Mouse (Mus musculus) forebrain, embryonic 10.5 days (tissue): ENCODE data around the gene Trpm4. TPM values are rescaled to one million over a fixed set of nuclear protein-coding genes. Genes with fewer than 3 reads are reported as not detected.

Source experiments
- DNase-seq: peaks from one replicate; pipeline ENCODE4 v3.0.0-alpha.2; 2017; ENCODE audit warnings: low spot score; ENCODE audit errors: extremely low spot score
- H3K27ac ChIP-seq: fragments of 300-500 bp; sonication (generic); 2 replicates; pipeline ENCODE4 v1.5.1; 2016; ENCODE audit warnings: mild to moderate bottlenecking
- H3K27me3 ChIP-seq: fragments of 300-500 bp; sonication (generic); 2 replicates; pipeline ENCODE4 v1.6.1; 2016; ENCODE audit warnings: mild to moderate bottlenecking; ENCODE audit not compliant: poor library complexity, severe bottlenecking
- H3K36me3 ChIP-seq: fragments of 300-500 bp; sonication (generic); replicated peaks from 2 replicates; pipeline ENCODE4 v1.6.1; 2016; ENCODE audit warnings: mild to moderate bottlenecking, moderate library complexity
- H3K4me1 ChIP-seq: fragments of 300-500 bp; sonication (generic); 2 replicates; pipeline ENCODE4 v1.6.1; 2016
- H3K4me3 ChIP-seq: fragments of 300-500 bp; sonication (generic); 2 replicates; pipeline ENCODE4 v1.5.1; 2016; ENCODE audit warnings: mild to moderate bottlenecking, moderate library complexity
- H3K9me3 ChIP-seq: fragments of 300-500 bp; sonication (generic); 2 replicates; pipeline ENCODE4 v1.6.1; 2016; ENCODE audit warnings: mild to moderate bottlenecking, moderate library complexity
- WGBS: fragments of 180-500 bp; shearing (Covaris S2); methylation state at CpG from one replicate; pipeline ENCODE4 v1.1.7; 2016; 5-methylcytosine and 5-hydroxymethylcytosine counted together
- polyA plus RNA-seq: library from polyadenylated mRNA; unstranded; fragments of >200 nt; fragmentation: Nextera tagmentation; extraction: Ambion mirVana; gene quantifications from 2 replicates; pipeline ENCODE4 v1.2.1, GENCODE M21; 2016

The Trpm4 gene
- polyA plus RNA-seq, 1 experiment from 2014 or later, result 8.9 TPM

DNA sequence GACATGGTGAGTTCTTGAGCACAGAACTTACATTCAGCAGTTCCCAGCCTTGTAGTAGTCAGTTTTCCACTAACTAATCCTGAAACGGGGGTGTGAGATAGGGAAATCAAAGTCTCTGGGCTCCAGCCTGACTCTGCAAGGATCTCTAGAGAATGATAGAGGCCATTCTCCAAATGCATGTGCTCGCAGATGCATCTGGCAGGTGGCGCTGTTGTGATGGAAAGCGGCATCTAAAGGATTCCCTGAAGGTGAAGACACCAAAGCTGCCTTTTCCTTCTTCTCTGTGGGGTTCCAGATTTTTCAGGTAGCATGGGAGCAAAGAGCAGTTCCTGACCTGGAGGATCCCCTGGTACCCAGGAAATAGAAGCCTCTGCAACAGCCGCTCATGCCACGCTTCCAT is 33.3 kb downstream of the Trpm4 start:
- H3K36me3 ChIP-seq, result no peaks in the 10 kb centered on the region
- 18% methylated on average over 6 of the region's 6 CpGs for WGBS
- DNase-seq, result peak; percentile 37

DNA sequence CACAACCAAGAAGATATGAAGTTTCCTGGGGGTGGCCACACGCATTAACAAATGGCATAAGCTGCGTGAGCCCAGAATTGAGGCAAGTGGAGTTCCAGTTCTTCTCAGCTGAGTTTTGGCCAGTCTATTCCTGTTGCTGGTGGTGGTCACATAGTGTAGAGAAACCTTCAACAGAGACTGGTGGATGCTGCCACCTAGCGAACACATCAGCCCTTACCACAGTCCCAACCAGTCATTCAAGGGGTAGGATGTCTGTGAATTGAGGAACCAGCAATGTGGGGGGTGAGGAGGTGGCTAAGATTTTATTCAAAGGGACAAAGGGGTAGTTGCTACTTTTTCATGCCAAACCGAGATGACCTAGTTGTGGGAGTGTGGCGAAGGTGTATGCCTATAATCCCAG is 33.8 kb downstream of the Trpm4 start:
- H3K27ac ChIP-seq, result no peak overlapping the region
- H3K27me3 ChIP-seq, result peaks cover 14% of the 10 kb centered on the region
- 14% methylated on average over 5 of the region's 5 CpGs for WGBS
- peak; percentile 58 for DNase-seq
- no peak overlapping the region for H3K4me3 ChIP-seq
- H3K36me3 ChIP-seq, result no peaks in the 10 kb centered on the region
- peaks cover 10% of the 10 kb centered on the region for H3K4me1 ChIP-seq
- H3K9me3 ChIP-seq, result no peaks in the 10 kb centered on the region

More for the DNA sequence above, 33.3 kb downstream of the Trpm4 start:
- Histone ChIP-seq H3K4me3 (no peak overlapping the region), H3K9me3 (no peaks in the 10 kb centered on the region), H3K27ac (no peak overlapping the region), H3K4me1 (peaks cover 16% of the 10 kb centered on the region), H3K27me3 (peaks cover 15% of the 10 kb centered on the region)

DNA sequence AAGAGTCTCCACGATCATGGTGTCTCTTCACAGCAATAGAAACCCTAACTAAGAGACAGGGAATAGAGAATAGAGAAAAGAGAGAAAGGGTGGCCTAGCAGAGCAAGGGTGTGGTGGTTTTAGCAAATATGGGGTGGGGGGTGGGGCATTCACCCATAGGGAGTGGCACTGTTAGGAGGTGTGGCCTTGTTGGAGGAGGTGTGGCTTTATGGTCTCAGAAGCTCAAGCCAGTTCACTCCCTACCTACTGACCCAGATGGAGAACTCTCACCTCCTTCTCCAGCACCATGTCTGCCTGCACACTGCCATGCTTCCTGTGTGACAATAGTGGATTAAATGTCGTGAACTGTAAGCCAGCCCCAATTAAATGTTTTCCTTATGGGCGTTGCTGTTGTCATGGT is 36.0 kb downstream of the Trpm4 start:
- no peaks in the 10 kb centered on the region for H3K36me3 ChIP-seq
- H3K9me3 ChIP-seq, result no peaks in the 10 kb centered on the region
- H3K27me3 ChIP-seq, result no peaks in the 10 kb centered on the region
- WGBS, result 73% methylated on average over 3 of the region's 3 CpGs
- DNase-seq, result no peak
- H3K27ac ChIP-seq, result no peak overlapping the region
- no peak overlapping the region for H3K4me3 ChIP-seq
- peaks cover 5% of the 10 kb centered on the region for H3K4me1 ChIP-seq

DNA sequence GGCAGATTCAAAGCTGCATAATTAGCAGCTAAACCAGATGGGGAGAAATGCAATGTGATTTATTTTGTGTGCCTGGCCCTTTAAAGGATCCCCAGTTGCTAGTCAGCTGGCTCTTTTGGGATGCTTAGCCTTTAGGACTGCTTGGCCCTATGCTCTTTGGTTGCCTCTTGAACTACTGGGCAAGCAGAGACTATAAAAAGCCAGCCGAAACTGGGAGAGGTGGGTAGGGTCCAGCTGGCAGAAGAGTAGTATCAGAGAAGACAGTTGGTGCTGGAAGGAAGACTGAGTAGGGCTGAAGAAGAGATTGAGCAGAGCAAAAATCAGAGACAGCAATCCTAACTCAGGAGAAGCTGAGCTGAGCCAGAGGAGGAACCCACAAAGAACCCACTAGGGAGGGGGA is 37.0 kb downstream of the Trpm4 start:
- H3K9me3 ChIP-seq, result no peaks in the 10 kb centered on the region
- peaks cover 5% of the 10 kb centered on the region for H3K4me1 ChIP-seq
- no peak for DNase-seq
- no peaks in the 10 kb centered on the region for H3K27me3 ChIP-seq
- H3K36me3 ChIP-seq, result no peaks in the 10 kb centered on the region
- no peak overlapping the region for H3K4me3 ChIP-seq
- WGBS, result 81% methylated on average over 1 of the region's 1 CpGs
- no peak overlapping the region for H3K27ac ChIP-seq

DNA sequence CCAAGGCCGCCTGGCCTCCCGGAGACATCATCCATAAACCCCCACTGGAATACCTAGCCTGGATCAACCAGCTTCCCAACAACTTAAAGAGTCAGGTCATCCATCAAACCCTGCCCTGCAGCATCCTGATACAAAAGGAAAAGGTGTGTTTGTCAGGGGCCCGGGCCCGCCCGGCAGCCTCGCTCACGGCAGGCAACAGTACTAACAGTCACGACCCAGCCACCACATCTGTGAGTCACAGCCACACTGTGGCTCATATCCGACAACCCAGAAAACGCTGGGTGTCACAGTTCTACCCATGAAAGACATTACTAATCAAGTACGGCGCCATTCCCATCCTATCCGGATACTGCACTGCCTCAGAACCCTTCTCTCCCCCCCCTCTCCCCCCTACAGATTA is 47.1 kb downstream of the Trpm4 start:
- no peaks in the 10 kb centered on the region for H3K36me3 ChIP-seq
- no peaks in the 10 kb centered on the region for H3K9me3 ChIP-seq
- H3K27ac ChIP-seq, result no peak overlapping the region
- DNase-seq, result no peak
- H3K4me3 ChIP-seq, result no peak overlapping the region
- WGBS, result 89% methylated on average over 13 of the region's 13 CpGs
- H3K4me1 ChIP-seq, result no peaks in the 10 kb centered on the region
- no peaks in the 10 kb centered on the region for H3K27me3 ChIP-seq

DNA sequence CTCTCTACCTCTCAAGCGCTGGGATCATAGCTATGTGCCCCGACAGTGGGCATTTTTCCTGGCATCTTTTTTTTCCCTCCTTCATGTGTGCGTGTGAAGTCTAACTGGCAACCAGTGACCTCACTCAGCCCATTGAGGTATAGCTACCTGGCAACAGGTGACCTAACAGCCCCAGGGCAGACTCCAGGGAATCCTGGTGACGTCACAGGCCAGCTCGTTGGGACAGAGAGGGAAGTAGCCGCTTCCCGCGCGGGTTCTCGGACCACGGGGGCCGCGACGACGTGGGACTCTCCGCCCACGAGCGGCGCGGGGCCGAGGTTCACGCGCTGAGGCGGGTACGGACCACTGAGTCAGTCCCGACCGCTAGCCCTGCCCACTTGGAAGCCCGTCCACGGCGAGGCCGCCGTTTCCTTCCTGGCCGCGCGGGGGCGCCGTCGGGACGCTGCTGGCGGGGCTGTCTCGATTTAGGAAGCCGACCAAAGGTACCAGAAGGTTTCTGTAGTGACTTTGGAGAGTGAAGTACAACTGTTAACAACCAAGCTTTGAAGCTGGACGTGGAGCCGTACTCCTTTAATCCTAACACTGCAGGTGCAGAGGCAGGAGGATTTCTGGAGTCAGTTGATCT is 56.3 kb downstream of the Trpm4 start, which contains the start of gene Slc6a21:
Gene Slc6a21, plus strand, starts transcription at position 378 of the 625 bp plus-strand sequence.
- Histone ChIP-seq H3K27me3 (peaks cover 29% of the 10 kb centered on the region; the same call in 1 of the 2 replicates), H3K36me3 (no peaks in the 10 kb centered on the region), H3K4me1 (peaks cover 17% of the 10 kb centered on the region), H3K27ac (peak within 1 kb of the TSS; percentile 53; the same call in 1 of the 2 replicates), H3K9me3 (no peaks in the 10 kb centered on the region), H3K4me3 (peak within 1 kb of the TSS; percentile 56)
- 7% methylated on average over 44 of the region's 44 CpGs for WGBS
- peak; percentile 72 for DNase-seq

DNA sequence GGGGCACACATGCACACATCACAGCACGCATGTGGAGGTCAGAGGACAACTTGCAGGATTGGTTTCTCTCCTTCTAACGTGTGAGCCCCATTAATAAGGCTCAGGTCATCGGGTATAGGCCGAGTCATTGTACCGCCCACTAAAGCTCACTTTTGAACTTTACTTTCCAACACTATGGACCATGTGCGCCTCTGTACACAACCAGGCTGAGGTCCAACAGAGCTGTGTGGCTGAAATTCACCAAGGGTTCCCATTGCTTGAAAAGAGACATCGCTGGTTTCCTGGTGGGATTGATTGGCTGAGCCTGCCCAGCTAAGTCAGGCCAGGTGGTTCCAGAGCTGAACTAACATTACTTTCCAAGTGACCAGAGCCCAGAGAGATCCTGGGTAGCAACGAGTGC is 59.9 kb downstream of the Trpm4 start:
- no peak for DNase-seq
- no peaks in the 10 kb centered on the region for H3K9me3 ChIP-seq
- peaks cover 19% of the 10 kb centered on the region for H3K4me1 ChIP-seq
- peaks cover 30% of the 10 kb centered on the region for H3K27me3 ChIP-seq
- H3K4me3 ChIP-seq, result no peak overlapping the region
- 90% methylated on average over 8 of the region's 8 CpGs for WGBS
- H3K27ac ChIP-seq, result peak overlapping the region; percentile 26; the same call in 1 of the 2 replicates
- no peaks in the 10 kb centered on the region for H3K36me3 ChIP-seq

DNA sequence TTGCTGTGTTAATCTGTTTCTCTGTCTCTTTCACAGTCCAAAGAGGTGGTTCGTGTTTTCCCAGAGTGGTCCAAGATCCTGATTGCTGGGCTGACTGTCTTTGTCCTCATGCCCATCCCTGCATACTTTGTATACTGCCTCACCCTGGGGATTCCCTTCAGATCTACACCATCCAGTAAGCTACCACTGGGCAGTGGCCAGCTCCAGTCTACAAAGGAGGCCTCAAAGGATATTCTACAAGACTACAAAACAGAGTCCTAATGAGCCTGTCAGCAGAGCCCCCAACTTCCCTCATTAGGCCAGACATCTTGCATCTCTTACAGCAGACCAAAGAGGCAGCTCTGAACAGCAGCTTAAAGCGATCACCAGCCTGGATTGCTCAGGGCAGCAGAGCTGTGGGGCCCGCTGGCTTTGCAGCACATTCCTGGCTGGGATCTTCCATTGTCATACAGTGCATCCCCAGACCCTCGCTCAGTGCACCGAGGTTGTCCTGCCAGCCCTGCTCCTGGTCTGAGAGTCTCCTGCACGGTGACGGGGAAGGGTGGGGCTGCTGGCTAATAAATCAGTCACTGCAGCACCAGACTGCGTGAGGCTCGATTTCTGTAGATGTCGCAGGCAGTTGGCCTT is 60.7 kb downstream of the Trpm4 start:
- peaks cover 32% of the 10 kb centered on the region for H3K27me3 ChIP-seq
- no peaks in the 10 kb centered on the region for H3K9me3 ChIP-seq
- no peak for DNase-seq
- H3K4me1 ChIP-seq, result peaks cover 23% of the 10 kb centered on the region
- H3K27ac ChIP-seq, result peak overlapping the region; percentile 26
- 60% methylated on average over 10 of the region's 10 CpGs for WGBS
- no peaks in the 10 kb centered on the region for H3K36me3 ChIP-seq
- peak overlapping the region; percentile 3; the same call in 1 of the 2 replicates for H3K4me3 ChIP-seq

DNA sequence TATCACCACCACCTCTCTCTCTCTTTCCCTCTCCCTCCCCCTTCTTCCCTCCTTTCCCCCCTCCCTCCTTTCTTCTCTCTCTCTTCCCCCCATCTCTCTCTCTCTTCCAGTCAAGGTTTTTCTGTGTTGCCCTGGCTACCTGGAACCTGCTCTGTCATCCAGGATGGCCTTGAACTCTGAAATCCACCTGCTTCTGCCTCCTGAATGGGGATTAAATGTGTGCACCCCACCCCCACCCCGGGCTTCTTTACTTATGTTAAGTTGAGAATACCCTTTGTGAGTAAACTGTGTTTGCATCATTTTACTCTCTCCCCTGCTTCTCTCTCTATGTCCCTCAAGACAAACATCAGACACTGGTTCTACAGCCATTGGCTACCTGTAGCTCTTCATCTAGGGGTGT is 68.1 kb downstream of the Trpm4 start:
- Histone ChIP-seq H3K27me3 (peaks cover 23% of the 10 kb centered on the region; the same call in 1 of the 2 replicates), H3K27ac (no peak overlapping the region), H3K36me3 (no peaks in the 10 kb centered on the region), H3K9me3 (no peaks in the 10 kb centered on the region), H3K4me3 (no peak overlapping the region), H3K4me1 (peaks cover 7% of the 10 kb centered on the region)
- 77% methylated on average over 1 of the region's 1 CpGs for WGBS
- no peak for DNase-seq

DNA sequence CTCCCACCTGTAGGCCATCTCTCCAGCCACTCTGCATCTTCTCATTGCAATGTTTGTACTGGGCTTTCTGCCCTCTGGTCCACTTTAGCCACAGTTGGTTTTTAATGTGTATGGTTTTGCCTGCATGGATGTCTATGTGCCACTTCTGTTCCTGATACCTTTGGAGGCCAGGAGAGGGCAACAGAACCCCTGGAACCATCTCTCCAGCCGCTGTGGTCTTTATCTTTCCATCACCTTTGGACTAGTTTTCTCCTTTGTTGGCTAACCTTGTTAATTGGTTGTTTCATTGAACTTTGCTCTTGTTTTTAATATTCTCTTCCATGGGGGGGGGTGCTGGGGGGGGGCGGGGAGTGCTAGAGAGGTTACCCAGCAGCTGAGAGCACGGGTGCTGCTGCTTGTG is 69.2 kb downstream of the Trpm4 start:
- no peak for DNase-seq
- WGBS, result 79% methylated on average over 3 of the region's 3 CpGs
- Histone ChIP-seq H3K27me3 (peaks cover 30% of the 10 kb centered on the region), H3K4me1 (peaks cover 7% of the 10 kb centered on the region), H3K36me3 (no peaks in the 10 kb centered on the region), H3K27ac (no peak overlapping the region), H3K4me3 (no peak overlapping the region), H3K9me3 (no peaks in the 10 kb centered on the region)

DNA sequence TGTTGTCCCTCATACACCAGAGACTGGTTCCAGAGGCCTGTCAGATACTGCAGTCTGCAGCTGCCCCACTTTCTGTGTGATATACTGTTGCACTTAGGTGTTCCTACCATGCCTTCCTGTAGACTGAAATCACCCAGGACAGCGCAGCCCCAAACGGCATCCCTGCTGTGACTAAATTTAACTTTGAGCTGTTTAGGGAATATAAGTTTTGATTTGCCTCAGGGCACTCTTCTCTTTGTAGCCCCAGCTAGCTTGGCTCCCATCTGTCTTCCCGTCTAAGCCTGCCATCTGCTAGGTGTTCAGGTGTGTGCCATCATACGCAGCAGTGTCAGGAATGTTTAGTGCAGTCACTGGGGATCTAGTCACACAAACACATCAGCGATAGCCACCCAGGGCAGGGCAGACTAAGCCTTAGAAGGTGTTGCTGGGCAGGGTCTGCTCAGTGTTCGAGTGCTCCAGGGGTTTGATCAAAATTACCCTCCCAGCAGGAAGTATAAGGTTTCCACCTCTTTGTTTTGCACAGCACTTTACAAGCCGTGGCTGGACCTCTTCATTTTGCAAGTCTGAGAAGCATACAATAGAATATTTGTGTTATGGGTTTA is 70.5 kb downstream of the Trpm4 start:
- WGBS, result 79% methylated on average over 7 of the region's 7 CpGs
- Histone ChIP-seq H3K27me3 (peaks cover 21% of the 10 kb centered on the region), H3K9me3 (no peaks in the 10 kb centered on the region), H3K27ac (no peak overlapping the region), H3K4me1 (peaks cover 6% of the 10 kb centered on the region), H3K36me3 (no peaks in the 10 kb centered on the region), H3K4me3 (no peak overlapping the region)
- no peak for DNase-seq

DNA sequence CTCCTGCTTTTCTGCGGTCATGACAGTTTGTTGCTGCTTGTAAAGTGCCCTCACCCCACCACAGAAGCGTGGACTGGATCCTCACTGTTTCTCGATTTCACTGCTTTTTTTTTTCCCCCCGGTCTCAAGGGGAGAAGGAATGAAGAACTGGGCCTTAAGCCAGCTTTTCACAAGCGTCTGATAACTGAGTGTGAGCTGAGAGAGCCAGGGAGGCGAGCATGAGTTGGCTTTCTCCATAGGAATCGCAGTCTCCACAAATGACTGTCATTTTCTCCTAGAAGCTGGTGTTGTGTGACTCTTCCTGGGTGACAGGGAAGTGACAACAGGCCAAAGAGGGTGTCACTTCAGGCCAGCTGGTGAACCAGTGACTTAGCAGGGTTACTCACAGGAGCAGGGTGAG is 71.3 kb downstream of the Trpm4 start:
- H3K27me3 ChIP-seq, result peaks cover 15% of the 10 kb centered on the region; the same call in 1 of the 2 replicates
- no peaks in the 10 kb centered on the region for H3K36me3 ChIP-seq
- no peaks in the 10 kb centered on the region for H3K9me3 ChIP-seq
- H3K27ac ChIP-seq, result no peak overlapping the region
- no peak overlapping the region for H3K4me3 ChIP-seq
- no peak for DNase-seq
- no peaks in the 10 kb centered on the region for H3K4me1 ChIP-seq
- WGBS, result 76% methylated on average over 7 of the region's 7 CpGs

DNA sequence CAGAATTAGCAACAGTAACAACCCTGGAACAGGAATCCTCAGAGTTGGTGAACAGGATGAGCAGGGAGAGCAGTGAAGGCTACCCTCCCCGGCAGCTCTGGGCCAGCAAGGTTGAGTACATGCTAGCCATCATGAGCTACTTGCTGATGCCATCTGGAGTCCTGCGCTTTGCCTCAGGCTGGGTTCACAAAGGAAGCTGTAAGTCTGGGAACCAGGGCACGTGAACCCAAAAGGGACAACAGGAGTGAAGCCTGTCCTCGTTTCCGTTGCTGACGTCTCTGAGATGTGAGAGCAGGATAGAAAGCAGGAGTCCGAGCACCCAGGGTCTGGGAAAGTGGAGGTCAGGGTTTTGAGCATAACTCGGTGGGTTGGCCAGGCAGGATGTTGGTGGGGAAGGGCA is 74.3 kb downstream of the Trpm4 start:
- WGBS, result 85% methylated on average over 8 of the region's 8 CpGs
- no peaks in the 10 kb centered on the region for H3K9me3 ChIP-seq
- H3K4me1 ChIP-seq, result peaks cover 4% of the 10 kb centered on the region; the same call in 1 of the 2 replicates
- H3K27ac ChIP-seq, result no peak overlapping the region
- peaks cover 15% of the 10 kb centered on the region; the same call in 1 of the 2 replicates for H3K27me3 ChIP-seq
- no peak overlapping the region for H3K4me3 ChIP-seq
- DNase-seq, result no peak
- H3K36me3 ChIP-seq, result no peaks in the 10 kb centered on the region
